Mouse (Mus musculus): Measurements from ENCODE around the gene Lrrc27. TPM values are rescaled to one million over a fixed set of nuclear protein-coding genes. Genes with fewer than 3 reads are reported as not detected.

Lrrc27 gene
- polyA plus RNA-seq (2016; fragmentation: Nextera tagmentation; extraction: Ambion mirVana), result 5.3 and 7.3 TPM in 2 replicates

DNA sequence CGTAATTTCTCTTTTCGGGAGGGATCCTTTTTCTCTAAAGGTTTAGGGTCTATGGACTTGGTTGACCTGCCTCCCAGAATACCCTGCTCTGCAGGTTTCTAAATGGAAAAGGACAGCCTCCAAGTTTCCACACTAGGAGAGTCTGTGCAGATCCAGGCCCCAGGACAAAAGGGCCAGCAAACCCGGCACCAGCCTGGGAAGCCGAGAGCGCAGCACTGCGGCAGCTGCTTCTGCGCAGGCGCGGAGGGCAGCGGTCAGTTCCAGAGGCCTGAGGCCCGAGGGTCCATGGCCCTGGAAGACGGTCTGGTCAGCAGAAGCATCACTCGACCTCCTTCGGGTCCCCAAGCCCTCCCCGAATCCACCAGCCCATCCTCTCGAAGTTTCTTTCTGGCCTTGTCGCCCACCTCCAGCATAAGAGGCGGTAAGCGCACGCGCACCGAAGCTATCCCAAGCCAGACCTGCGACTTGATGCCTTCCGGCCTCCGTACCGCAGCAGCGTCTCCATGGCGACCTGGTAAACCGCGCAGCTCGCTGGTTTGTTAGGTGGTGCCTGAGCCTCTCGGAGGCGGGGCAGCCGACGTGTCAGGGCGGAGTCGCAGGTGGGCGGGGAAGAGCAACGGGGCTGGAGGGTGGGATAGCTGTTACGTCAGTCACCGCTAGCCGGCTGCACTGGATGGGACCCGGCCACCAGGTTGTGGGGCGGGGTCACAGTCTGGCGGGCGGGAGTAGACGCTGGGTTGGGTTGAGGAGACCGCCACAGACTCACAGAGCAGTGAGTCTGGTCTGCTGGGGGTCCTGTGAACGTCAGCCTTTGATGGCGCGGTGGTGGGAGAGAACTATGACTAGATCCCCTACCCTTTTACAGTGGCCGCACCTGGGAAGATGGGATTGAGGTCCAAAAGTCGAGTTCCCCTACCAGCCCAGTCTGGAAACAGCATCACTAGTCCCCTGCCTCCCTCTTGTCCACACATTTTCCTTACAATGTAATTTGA is at the start of gene Lrrc27, which contains the start of gene Stk32c:
Gene Lrrc27 (plus strand): TSS at position 235 of the 992 bp plus-strand sequence.
Gene Stk32c (minus strand): TSS at position 554 of the 992 bp plus-strand sequence.
- Histone ChIP-seq H3K27me3 (ENCODE audit: low read depth, poor library complexity, severe bottlenecking) (no peaks in the 10 kb centered on the region), H3K9me3 (replicated peaks) (no peaks in the 10 kb centered on the region), H3K36me3 (no peaks in the 10 kb centered on the region), H3K4me1 (peaks cover 25% of the 10 kb centered on the region), H3K4me3 (peak within 1 kb of the TSS; percentile 68), H3K27ac (replicated peaks) (peak within 1 kb of the TSS; percentile 97)
- 3% methylated on average over 53 of the region's 53 CpGs for WGBS
- peak; percentile 100 for DNase-seq (ENCODE audit: low spot score)

DNA sequence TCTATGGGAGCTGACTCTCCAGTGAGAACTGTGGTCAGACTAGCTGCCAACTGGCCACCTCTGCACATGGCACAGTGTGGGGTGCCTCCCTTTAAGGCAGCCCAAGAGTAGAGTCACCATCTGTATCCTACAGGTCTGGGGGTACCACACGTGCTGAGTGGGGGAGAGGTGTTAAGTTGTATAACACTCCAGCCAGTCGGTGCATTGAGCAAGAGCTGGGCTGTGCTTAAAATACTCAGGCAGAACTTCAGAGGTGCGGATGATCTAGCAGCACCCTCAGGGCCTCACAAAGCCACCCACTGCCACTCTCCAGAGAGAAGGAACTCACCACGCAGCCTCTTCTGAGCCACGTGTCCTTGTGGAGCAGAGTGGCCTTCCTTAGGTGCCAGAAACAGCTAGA is 48.4 kb upstream of the Lrrc27 start:
- no peak for DNase-seq (ENCODE audit: low spot score)

DNA sequence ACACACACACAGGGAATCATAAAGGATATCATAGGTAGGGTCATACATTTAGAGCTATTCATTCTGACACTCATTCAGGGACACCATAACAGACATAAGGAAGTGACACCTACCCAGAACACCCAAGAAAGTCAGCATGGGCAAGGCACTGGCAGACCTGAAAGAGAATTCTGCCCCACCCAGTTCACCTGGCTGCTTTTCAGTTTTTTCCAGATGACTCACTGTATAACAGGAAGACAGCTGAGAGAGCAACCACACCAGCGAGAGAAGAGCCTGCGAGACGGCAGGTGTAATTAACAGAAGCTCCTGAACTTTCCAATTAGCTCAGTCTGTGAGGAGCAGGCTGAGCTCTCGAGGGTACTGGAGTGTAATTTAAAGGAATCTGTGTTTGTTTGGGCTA is 43.6 kb upstream of the Lrrc27 start:
- 75% methylated on average over 4 of the region's 4 CpGs for WGBS
- Histone ChIP-seq H3K4me1 (no peaks in the 10 kb centered on the region), H3K4me3 (no peak overlapping the region), H3K36me3 (no peaks in the 10 kb centered on the region), H3K27ac (replicated peaks) (no peak overlapping the region), H3K27me3 (ENCODE audit: low read depth, poor library complexity, severe bottlenecking) (no peaks in the 10 kb centered on the region), H3K9me3 (replicated peaks) (peaks cover 13% of the 10 kb centered on the region; the same call in 1 of the 2 replicates)
- no peak for DNase-seq (ENCODE audit: low spot score)

More for the DNA sequence above, 48.4 kb upstream of the Lrrc27 start:
- Histone ChIP-seq H3K27me3 (ENCODE audit: low read depth, poor library complexity, severe bottlenecking) (no peaks in the 10 kb centered on the region), H3K27ac (replicated peaks) (no peak overlapping the region), H3K4me1 (peaks cover 2% of the 10 kb centered on the region), H3K36me3 (no peaks in the 10 kb centered on the region), H3K9me3 (replicated peaks) (peaks cover 13% of the 10 kb centered on the region; the same call in 1 of the 2 replicates), H3K4me3 (no peak overlapping the region)
- 86% methylated on average over 5 of the region's 5 CpGs for WGBS

DNA sequence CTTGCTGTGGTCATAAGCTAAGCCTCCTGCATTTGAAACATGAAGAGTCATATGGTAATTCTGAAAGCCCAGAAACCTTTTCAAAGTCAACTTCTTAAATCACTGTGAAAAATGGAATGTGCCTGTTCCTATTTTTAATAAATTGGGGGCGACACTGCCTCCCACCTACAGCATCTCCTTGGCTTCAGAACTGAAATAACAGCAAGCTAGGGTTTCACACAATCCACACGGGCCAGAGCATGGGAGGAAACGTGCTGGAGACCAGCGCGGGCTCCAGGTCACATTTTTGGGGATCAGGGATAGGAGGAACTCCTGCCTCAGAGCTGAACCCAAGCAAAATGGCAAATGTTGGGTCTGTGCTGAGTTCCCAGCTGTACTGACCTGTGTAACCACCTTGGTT is 33.5 kb upstream of the Lrrc27 start:
- Histone ChIP-seq H3K27me3 (ENCODE audit: low read depth, poor library complexity, severe bottlenecking) (no peaks in the 10 kb centered on the region; the same call in 1 of the 2 replicates), H3K4me3 (no peak overlapping the region), H3K4me1 (no peaks in the 10 kb centered on the region), H3K36me3 (no peaks in the 10 kb centered on the region), H3K27ac (replicated peaks) (no peak overlapping the region), H3K9me3 (replicated peaks) (no peaks in the 10 kb centered on the region)
- no peak for DNase-seq (ENCODE audit: low spot score)
- 85% methylated on average over 5 of the region's 5 CpGs for WGBS

DNA sequence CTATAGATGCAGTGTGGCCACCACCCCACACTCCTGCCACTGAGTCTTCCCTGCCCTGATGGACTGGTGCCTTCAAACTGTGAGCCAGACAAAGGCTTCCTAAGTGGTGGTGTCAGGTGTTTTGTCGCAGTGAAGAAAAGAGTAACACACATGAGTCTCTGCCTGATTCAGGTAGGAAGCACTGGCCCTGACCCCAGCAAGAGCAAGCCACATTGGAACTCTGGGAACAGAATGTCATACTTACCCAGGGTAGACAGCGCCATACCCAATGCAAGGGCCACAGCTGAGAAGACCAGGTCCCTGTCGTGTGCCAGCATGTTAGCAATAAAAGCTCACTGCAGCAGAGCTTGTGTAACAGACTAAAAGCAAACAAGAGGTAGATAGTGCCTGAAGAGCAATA is 32.7 kb upstream of the Lrrc27 start:
- H3K36me3 ChIP-seq, result no peaks in the 10 kb centered on the region
- H3K4me1 ChIP-seq, result no peaks in the 10 kb centered on the region
- H3K4me3 ChIP-seq, result no peak overlapping the region
- no peak overlapping the region for H3K27ac ChIP-seq (replicated peaks)
- H3K27me3 ChIP-seq (ENCODE audit: low read depth, poor library complexity, severe bottlenecking), result peaks cover 8% of the 10 kb centered on the region
- no peaks in the 10 kb centered on the region for H3K9me3 ChIP-seq (replicated peaks)
- no peak for DNase-seq (ENCODE audit: low spot score)
- WGBS, result 86% methylated on average over 3 of the region's 3 CpGs

DNA sequence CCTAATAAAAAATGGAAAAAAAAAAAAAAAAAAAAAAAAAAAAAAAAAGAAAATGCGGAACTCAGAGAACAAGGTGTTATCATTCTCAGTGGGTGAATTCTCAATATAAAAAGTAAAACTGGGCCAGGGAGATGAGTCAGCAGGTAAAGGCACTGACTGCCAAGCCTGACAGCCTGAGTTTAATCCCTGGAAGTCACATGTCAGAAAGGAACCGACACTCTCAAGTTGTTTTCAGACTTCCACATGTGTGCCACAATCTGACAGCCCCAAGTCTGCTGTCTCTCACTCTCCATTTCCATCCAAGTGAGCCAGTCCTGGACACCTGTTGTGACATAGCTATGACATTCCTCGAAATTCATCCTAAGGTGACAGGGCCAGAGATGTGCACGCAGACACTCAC is 28.4 kb upstream of the Lrrc27 start:
- Histone ChIP-seq H3K4me1 (peaks cover 14% of the 10 kb centered on the region), H3K9me3 (replicated peaks) (peaks cover 5% of the 10 kb centered on the region; the same call in 1 of the 2 replicates), H3K27ac (replicated peaks) (no peak overlapping the region), H3K36me3 (no peaks in the 10 kb centered on the region), H3K4me3 (no peak overlapping the region), H3K27me3 (ENCODE audit: low read depth, poor library complexity, severe bottlenecking) (peaks cover 50% of the 10 kb centered on the region)
- WGBS, result 80% methylated on average over 4 of the region's 4 CpGs
- no peak for DNase-seq (ENCODE audit: low spot score)

DNA sequence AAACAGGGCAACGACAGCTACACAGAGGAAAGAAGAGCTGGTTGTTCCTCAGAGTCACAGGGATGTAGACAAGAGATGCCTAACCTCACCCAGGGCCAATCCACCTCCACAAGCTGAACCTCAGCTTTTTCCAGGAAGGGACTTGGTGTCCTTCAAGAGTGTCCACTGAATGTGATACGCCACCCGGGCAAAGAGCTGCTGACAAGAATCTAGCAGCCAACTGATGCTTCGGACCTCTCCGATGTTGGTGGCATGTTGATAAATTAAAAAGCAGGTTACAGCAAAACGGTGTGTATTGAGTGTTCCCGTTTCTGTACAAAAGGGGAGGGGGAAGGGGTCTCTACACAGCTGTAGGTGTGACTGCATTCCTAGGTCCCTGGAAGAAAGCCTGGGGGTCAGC is 27.9 kb upstream of the Lrrc27 start:
- Histone ChIP-seq H3K4me1 (peaks cover 14% of the 10 kb centered on the region), H3K27me3 (ENCODE audit: low read depth, poor library complexity, severe bottlenecking) (peaks cover 54% of the 10 kb centered on the region), H3K27ac (replicated peaks) (no peak overlapping the region), H3K36me3 (no peaks in the 10 kb centered on the region), H3K4me3 (no peak overlapping the region), H3K9me3 (replicated peaks) (peaks cover 9% of the 10 kb centered on the region; the same call in 1 of the 2 replicates)
- WGBS, result 87% methylated on average over 7 of the region's 7 CpGs
- DNase-seq (ENCODE audit: low spot score), result no peak

DNA sequence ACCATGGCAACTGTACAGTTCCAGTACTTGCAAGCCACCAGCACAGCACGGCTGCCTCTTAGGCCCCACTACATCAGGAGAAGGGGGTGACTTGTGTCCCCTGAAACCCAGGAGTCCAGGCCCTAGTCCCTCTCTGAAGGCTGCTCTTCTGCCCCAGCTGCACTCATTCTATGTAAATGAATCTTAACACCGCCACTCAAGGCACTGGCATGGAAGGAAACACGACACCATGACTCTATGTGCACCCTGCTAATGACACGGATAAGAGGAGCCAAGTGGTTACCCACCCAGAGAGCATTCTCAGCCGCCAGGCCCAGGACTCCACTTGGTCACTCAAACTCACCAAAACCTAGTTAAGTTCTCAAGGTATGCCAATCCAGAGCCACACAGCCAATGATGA is 26.8 kb upstream of the Lrrc27 start:
- Histone ChIP-seq H3K4me1 (peaks cover 14% of the 10 kb centered on the region), H3K4me3 (no peak overlapping the region), H3K27ac (replicated peaks) (no peak overlapping the region), H3K27me3 (ENCODE audit: low read depth, poor library complexity, severe bottlenecking) (peaks cover 65% of the 10 kb centered on the region), H3K36me3 (no peaks in the 10 kb centered on the region), H3K9me3 (replicated peaks) (peaks cover 14% of the 10 kb centered on the region; the same call in 1 of the 2 replicates)
- 66% methylated on average over 5 of the region's 5 CpGs for WGBS
- no peak for DNase-seq (ENCODE audit: low spot score)

DNA sequence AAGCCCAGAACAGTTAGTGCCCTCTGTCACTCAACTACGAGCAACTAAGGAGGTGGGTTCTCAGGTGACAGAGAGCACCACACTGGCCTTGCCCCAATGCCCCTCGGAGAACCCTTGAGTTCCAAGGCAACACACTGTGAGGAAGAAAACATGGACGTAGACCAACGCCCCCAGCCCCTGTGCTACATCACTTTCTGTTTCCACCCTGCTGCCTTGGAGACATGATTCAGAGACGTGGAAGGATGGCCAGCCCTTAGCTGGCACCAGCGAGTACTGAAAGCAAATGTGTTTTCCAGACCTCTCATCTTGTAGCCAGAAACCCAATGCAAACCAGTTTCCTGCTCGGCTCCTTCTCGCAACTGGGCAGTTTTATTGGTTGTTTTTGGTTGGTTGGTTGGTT is 26.4 kb upstream of the Lrrc27 start:
- Histone ChIP-seq H3K4me3 (no peak overlapping the region), H3K9me3 (replicated peaks) (peaks cover 17% of the 10 kb centered on the region; the same call in 1 of the 2 replicates), H3K4me1 (peaks cover 14% of the 10 kb centered on the region), H3K36me3 (no peaks in the 10 kb centered on the region), H3K27ac (replicated peaks) (no peak overlapping the region), H3K27me3 (ENCODE audit: low read depth, poor library complexity, severe bottlenecking) (peaks cover 69% of the 10 kb centered on the region)
- WGBS, result 82% methylated on average over 8 of the region's 8 CpGs
- no peak for DNase-seq (ENCODE audit: low spot score)

DNA sequence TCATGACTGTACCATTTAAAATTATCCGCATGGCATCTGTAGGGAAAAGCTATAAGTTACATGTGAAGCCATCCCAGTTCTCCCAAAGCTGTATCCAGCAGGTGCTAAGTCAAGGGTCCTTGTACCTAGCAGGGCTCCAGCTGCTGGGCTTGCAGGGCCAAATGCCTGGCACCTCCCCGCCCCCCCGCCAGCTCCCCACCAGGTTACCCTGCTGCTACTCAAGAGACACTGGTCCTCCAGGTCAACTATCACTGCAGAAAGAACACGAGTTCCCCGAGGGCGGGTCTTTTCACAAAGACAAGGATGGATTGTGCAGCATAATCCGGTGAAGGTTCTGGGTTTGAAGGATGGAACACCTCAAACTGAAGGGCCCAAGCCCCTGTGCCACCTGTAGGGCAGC is 25.5 kb upstream of the Lrrc27 start:
- Histone ChIP-seq H3K4me3 (peak overlapping the region; percentile 78), H3K9me3 (replicated peaks) (peaks cover 18% of the 10 kb centered on the region; the same call in 1 of the 2 replicates), H3K4me1 (peaks cover 14% of the 10 kb centered on the region), H3K27ac (replicated peaks) (no peak overlapping the region), H3K36me3 (no peaks in the 10 kb centered on the region), H3K27me3 (ENCODE audit: low read depth, poor library complexity, severe bottlenecking) (peaks cover 69% of the 10 kb centered on the region)
- DNase-seq (ENCODE audit: low spot score), result no peak
- WGBS, result 36% methylated on average over 7 of the region's 7 CpGs

DNA sequence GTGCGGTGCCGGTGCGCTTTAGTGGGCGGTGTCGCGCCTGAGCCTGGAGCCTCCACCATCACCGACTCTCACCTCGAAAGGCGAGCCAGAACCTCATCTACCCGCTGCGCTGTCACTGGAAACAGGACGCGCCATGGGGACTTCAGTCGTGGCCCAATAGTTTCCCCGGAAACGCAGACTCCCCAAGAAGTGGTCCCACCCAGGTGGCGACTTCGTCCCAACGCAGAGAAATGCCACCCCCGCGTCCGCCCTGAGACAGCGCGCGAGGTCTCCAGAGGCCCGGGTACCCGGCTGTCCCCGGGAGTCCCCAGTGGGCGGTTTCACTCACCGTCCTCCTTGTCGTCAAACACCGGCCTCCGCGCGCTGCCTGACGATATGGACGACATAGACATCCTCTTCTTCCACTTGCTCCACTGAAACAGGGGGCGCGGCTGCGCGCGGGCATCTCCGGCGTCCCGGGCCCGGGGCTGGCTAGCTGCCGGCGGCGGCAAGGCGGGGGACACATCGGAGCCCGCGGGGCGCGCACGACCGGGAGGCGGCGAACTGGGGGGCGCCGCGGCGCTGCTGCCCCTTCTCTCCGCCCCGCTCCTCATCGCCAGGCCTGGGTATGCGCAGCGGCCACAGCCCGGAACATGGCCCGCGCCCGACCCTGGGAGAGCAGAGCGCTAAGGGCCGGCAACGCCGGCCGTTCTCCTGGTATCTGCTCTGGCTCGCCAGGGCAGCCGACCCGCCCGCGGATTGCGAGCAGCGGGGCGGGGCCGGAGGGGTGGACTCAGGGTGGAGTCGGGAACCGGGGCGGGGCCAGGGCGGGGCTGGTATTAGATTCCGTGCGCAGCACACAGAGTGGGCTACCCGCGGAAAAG is 24.8 kb upstream of the Lrrc27 start:
- Histone ChIP-seq H3K9me3 (replicated peaks) (peaks cover 18% of the 10 kb centered on the region; the same call in 1 of the 2 replicates), H3K4me1 (peaks cover 14% of the 10 kb centered on the region), H3K36me3 (no peaks in the 10 kb centered on the region), H3K27me3 (ENCODE audit: low read depth, poor library complexity, severe bottlenecking) (peaks cover 70% of the 10 kb centered on the region), H3K27ac (replicated peaks) (peak overlapping the region; percentile 80), H3K4me3 (peak overlapping the region; percentile 78)
- WGBS, result under 1% methylated on average over 87 of the region's 94 CpGs
- DNase-seq (ENCODE audit: low spot score), result peak; percentile 89

DNA sequence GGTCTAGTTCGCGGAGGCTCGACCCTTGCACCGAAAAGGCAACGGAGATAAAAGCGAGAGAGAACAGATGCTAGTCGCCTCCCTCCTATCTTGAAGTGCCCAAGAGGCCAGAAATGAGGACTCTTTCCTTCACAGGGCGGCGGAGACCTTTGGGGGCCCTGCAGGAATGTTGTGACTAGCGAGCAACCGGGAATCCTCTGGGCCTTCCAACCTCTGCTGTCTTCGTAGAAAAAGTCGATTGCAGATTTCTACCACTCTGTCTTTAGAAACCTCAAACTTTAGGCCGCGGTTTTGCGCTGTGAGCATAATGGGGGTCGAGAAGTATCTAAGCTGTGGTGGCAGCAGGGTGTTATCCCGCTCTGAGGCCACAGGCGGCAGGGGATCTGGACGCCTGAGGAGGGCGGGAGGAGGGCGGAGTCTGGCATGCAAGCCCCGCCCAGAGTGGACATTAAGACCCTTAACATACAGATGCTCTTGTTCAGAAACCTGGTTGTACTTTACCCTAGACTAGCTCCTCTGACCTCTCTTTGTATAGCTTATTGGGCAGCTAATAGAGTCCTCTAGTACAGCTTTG is 24.1 kb upstream of the Lrrc27 start:
- Histone ChIP-seq H3K27me3 (ENCODE audit: low read depth, poor library complexity, severe bottlenecking) (peaks cover 74% of the 10 kb centered on the region), H3K36me3 (no peaks in the 10 kb centered on the region), H3K4me3 (peak overlapping the region; percentile 78), H3K9me3 (replicated peaks) (peaks cover 18% of the 10 kb centered on the region; the same call in 1 of the 2 replicates), H3K4me1 (peaks cover 14% of the 10 kb centered on the region), H3K27ac (replicated peaks) (peak overlapping the region; percentile 80)
- 2% methylated on average over 23 of the region's 23 CpGs for WGBS
- peak; percentile 69 for DNase-seq (ENCODE audit: low spot score)

Data from midbrain, embryonic 10.5 days (tissue).